Mouse (Mus musculus) stomach, postnatal 0 days (tissue): ENCODE data around the gene Dusp10. TPM values are rescaled to one million over a fixed set of nuclear protein-coding genes. Genes with fewer than 3 reads are reported as not detected.

Experiments used
- ATAC-seq: fragments of 200-750 bp; cut with Nextera tagmentation; 2 replicates; pipeline ENCODE4 v1.8.0; 2017; ENCODE audit not compliant: low FRiP score, low TSS enrichment
- DNase-seq: peaks from one replicate; pipeline ENCODE4 v3.0.0-alpha.2; 2016; ENCODE audit warnings: low spot score
- H3K27ac ChIP-seq: fragments of 300-500 bp; sonication (generic); replicated peaks from 2 replicates; pipeline ENCODE4 v1.5.1; 2014; ENCODE audit warnings: mild to moderate bottlenecking, control low read depth
- H3K27me3 ChIP-seq: fragments of 300-500 bp; sonication (generic); 2 replicates; pipeline ENCODE4 v1.6.1; 2014; ENCODE audit warnings: low read length; ENCODE audit not compliant: control insufficient read depth, insufficient read depth
- H3K36me3 ChIP-seq: fragments of 300-500 bp; sonication (generic); 2 replicates; pipeline ENCODE4 v1.6.1; 2014; ENCODE audit warnings: low read length, mixed read lengths; ENCODE audit not compliant: control insufficient read depth, insufficient read depth
- H3K4me1 ChIP-seq: fragments of 300-500 bp; sonication (generic); replicated peaks from 2 replicates; pipeline ENCODE4 v1.6.1; 2014; ENCODE audit warnings: antibody characterized with exemption; ENCODE audit not compliant: control insufficient read depth, insufficient read depth
- H3K4me2 ChIP-seq: fragments of 300-500 bp; sonication (generic); replicated peaks from 2 replicates; pipeline ENCODE4 v1.6.1; 2014; ENCODE audit warnings: low read depth, mild to moderate bottlenecking, control low read depth, moderate library complexity
- H3K4me3 ChIP-seq: fragments of 300-500 bp; sonication (generic); 2 replicates; pipeline ENCODE4 v1.5.1; 2014; ENCODE audit warnings: low read depth, low read length, control low read depth
- H3K9ac ChIP-seq: fragments of 300-500 bp; sonication (generic); 2 replicates; pipeline ENCODE4 v1.6.1; 2014; ENCODE audit warnings: mild to moderate bottlenecking, low read length, control low read depth, mixed read lengths
- H3K9me3 ChIP-seq: fragments of 300-500 bp; sonication (generic); 2 replicates; pipeline ENCODE4 v1.6.1; 2016; ENCODE audit warnings: low read length; ENCODE audit not compliant: control insufficient read depth
- CTCF ChIP-seq: IDR thresholded peaks from 2 replicates; pipeline ENCODE4 v1.5.1; 2016; ENCODE audit warnings: antibody characterized with exemption, low read depth, mild to moderate bottlenecking, moderate library complexity
- EP300 ChIP-seq: optimal IDR thresholded peaks from 2 replicates; pipeline ENCODE3; 2016; ENCODE audit warnings: antibody characterized with exemption
- WGBS: fragments of 180-500 bp; shearing (Covaris S2); extraction: QIAGEN DNeasy Blood & Tissue Kit; methylation state at CpG from one replicate; pipeline ENCODE4 v1.1.7; 2014; 5-methylcytosine and 5-hydroxymethylcytosine counted together
- polyA plus RNA-seq: library from polyadenylated mRNA; unstranded; fragments of >200 nt; fragmentation: Nextera tagmentation; extraction: Ambion mirVana; gene quantifications from 2 replicates; pipeline ENCODE4 v1.2.1, GENCODE M21; 2015

The Dusp10 gene
- polyA plus RNA-seq, 1 experiment from 2014 or later = 4.2 TPM

GRCm38 (mm10) chr1:184011311-184011710 is 1.8 kb upstream of the Dusp10 start:
- no peaks in the 10 kb centered on the region for H3K9me3 ChIP-seq
- TF ChIP-seq EP300 (no peak), CTCF (no peak)
- no peak for DNase-seq

GRCm38 (mm10) chr1:184014091-184014490 is 989 bp downstream of the Dusp10 start:
- Histone ChIP-seq H3K4me2 (no peak overlapping the region), H3K4me1 (no peaks in the 10 kb centered on the region), H3K36me3 (no peaks in the 10 kb centered on the region), H3K4me3 (no peak overlapping the region), H3K9me3 (no peaks in the 10 kb centered on the region), H3K27ac (no peak overlapping the region), H3K27me3 (no peaks in the 10 kb centered on the region), H3K9ac (no peak overlapping the region)
- ATAC-seq = no peak
- WGBS = 81% methylated on average over 3 of the region's 3 CpGs
- DNase-seq = no peak
- TF ChIP-seq EP300 = no peak
- no peak for TF ChIP-seq CTCF

More at GRCm38 (mm10) chr1:184011311-184011710, 1.8 kb upstream of the Dusp10 start:
- no peak overlapping the region for H3K27ac ChIP-seq
- no peaks in the 10 kb centered on the region for H3K27me3 ChIP-seq
- 95% methylated on average over 6 of the region's 6 CpGs for whole genome bisulfite sequencing
- no peaks in the 10 kb centered on the region for H3K36me3 ChIP-seq
- no peak overlapping the region for H3K9ac ChIP-seq
- H3K4me3 ChIP-seq = no peak overlapping the region
- no peak for ATAC-seq
- H3K4me2 ChIP-seq = no peak overlapping the region
- H3K4me1 ChIP-seq = no peaks in the 10 kb centered on the region

- Histone ChIP-seq H3K27me3 (no peaks in the 10 kb centered on the region), H3K9ac (no peak overlapping the region), H3K9me3 (no peaks in the 10 kb centered on the region), H3K4me3 (no peak overlapping the region), H3K27ac (0 out of 2 replicates have a peak overlapping the region, but pooled peaks have one; percentile 20), H3K4me2 (no peak overlapping the region), H3K4me1 (no peaks in the 10 kb centered on the region), H3K36me3 (no peaks in the 10 kb centered on the region)
- peak; percentile 66 for TF ChIP-seq EP300
- no peak for TF ChIP-seq CTCF
- ATAC-seq (peak; percentile 73), DNase-seq (no peak)
- 49% methylated on average over 10 of the region's 10 CpGs for WGBS
These were observed 3.1 kb downstream of the Dusp10 start for GRCm38 (mm10) chr1:184015995-184016730.

- ATAC-seq = no peak
- whole genome bisulfite sequencing = 84% methylated on average over 2 of the region's 2 CpGs
- no peak overlapping the region for H3K4me2 ChIP-seq
- H3K4me3 ChIP-seq = no peak overlapping the region
- no peaks in the 10 kb centered on the region for H3K36me3 ChIP-seq
- no peak for DNase-seq
- no peaks in the 10 kb centered on the region for H3K9me3 ChIP-seq
- TF ChIP-seq CTCF (no peak), EP300 (no peak)
- H3K4me1 ChIP-seq = no peaks in the 10 kb centered on the region
- H3K27ac ChIP-seq = no peak overlapping the region
- H3K27me3 ChIP-seq = no peaks in the 10 kb centered on the region
- H3K9ac ChIP-seq = no peak overlapping the region
These were observed 4.5 kb downstream of the Dusp10 start for GRCm38 (mm10) chr1:184017606-184018005.

GRCm38 (mm10) chr1:184019042-184019721 is 6.1 kb downstream of the Dusp10 start:
- Histone ChIP-seq H3K27me3 (no peaks in the 10 kb centered on the region), H3K9ac (no peak overlapping the region), H3K4me3 (no peak overlapping the region), H3K4me2 (no peak overlapping the region), H3K36me3 (no peaks in the 10 kb centered on the region), H3K4me1 (no peaks in the 10 kb centered on the region), H3K9me3 (no peaks in the 10 kb centered on the region), H3K27ac (0 out of 2 replicates have a peak overlapping the region, but pooled peaks have one; percentile 40)
- no peak for TF ChIP-seq CTCF
- TF ChIP-seq EP300 = no peak
- DNase-seq (no peak), ATAC-seq (peak; percentile 42; the same call in 1 of the 2 replicates)
- 43% methylated on average over 6 of the region's 6 CpGs for WGBS

- WGBS = 35% methylated on average over 6 of the region's 6 CpGs
- 0 out of 2 replicates have a peak, but pooled peaks have one; percentile 16 for ATAC-seq
- no peaks in the 10 kb centered on the region for H3K4me1 ChIP-seq
These were observed 6.6 kb downstream of the Dusp10 start for GRCm38 (mm10) chr1:184019722-184020107.

More at GRCm38 (mm10) chr1:184019722-184020107, 6.6 kb downstream of the Dusp10 start:
- TF ChIP-seq CTCF (no peak), EP300 (no peak)
- H3K27me3 ChIP-seq = no peaks in the 10 kb centered on the region
- no peaks in the 10 kb centered on the region for H3K36me3 ChIP-seq
- no peak for DNase-seq
- no peak overlapping the region for H3K4me2 ChIP-seq
- H3K9ac ChIP-seq = no peak overlapping the region
- H3K27ac ChIP-seq = no peak overlapping the region
- no peak overlapping the region for H3K4me3 ChIP-seq
- no peaks in the 10 kb centered on the region for H3K9me3 ChIP-seq
